Mouse (Mus musculus) ES-E14 (cell line): ENCODE data around the gene Epor. TPM values are rescaled to one million over a fixed set of nuclear protein-coding genes. Genes with fewer than 3 reads are reported as not detected.

Experiments
- DNase-seq: peaks from one replicate; pipeline ENCODE4 v3.0.0-alpha.2; 2013; ENCODE audit warnings: low read depth, low spot score
- H3K27ac ChIP-seq: 2 replicates; pipeline ENCODE4 v1.5.1; 2012; ENCODE audit warnings: low read depth, mild to moderate bottlenecking, low read length, moderate library complexity, mixed read lengths; ENCODE audit not compliant: poor library complexity, insufficient read depth, severe bottlenecking
- H3K36me3 ChIP-seq: 2 replicates; pipeline ENCODE4 v1.6.1; 2012; ENCODE audit warnings: mild to moderate bottlenecking, low read length, moderate library complexity, mixed read lengths; ENCODE audit not compliant: control insufficient read depth, poor library complexity, insufficient read depth, severe bottlenecking
- H3K4me1 ChIP-seq, 2 experiments: fragments of 150-350 bp in 1 of 2; sonication (generic) in 1 of 2; 2 replicates each; pipeline ENCODE4 v1.6.1; 2012; ENCODE audit warnings: low read length in 2 of 2, mild to moderate bottlenecking in 1 of 2, mixed read lengths in 1 of 2; ENCODE audit not compliant: control insufficient read depth in 2 of 2, insufficient read depth in 2 of 2, poor library complexity in 1 of 2
- H3K4me3 ChIP-seq, 2 experiments: fragments of 150-350 bp in 1 of 2; sonication (generic) in 1 of 2; 2 replicates each; pipeline ENCODE4 v1.5.1; 2012; ENCODE audit warnings: low read length in 2 of 2, low read depth in 1 of 2, mild to moderate bottlenecking in 1 of 2, mixed read lengths in 1 of 2; ENCODE audit not compliant: insufficient read depth in 1 of 2, poor library complexity in 1 of 2, severe bottlenecking in 1 of 2
- H3K9ac ChIP-seq: 2 replicates; pipeline ENCODE4 v1.6.1; 2012; ENCODE audit warnings: low read depth, mild to moderate bottlenecking, low read length, mixed read lengths; ENCODE audit not compliant: poor library complexity, insufficient read depth, severe bottlenecking
- H3K9me3 ChIP-seq: fragments of 150-350 bp; sonication (generic); 2 replicates; pipeline ENCODE4 v1.6.1; 2012; ENCODE audit warnings: low read depth, mild to moderate bottlenecking, low read length; ENCODE audit not compliant: control insufficient read depth, insufficient read depth
- CHD2 ChIP-seq: IDR thresholded peaks from 2 replicates; pipeline ENCODE4 v1.6.1; 2014; ENCODE audit warnings: mild to moderate bottlenecking, low read depth, low read length, inconsistent platforms
- HCFC1 ChIP-seq: IDR thresholded peaks from 2 replicates; pipeline ENCODE4 v1.6.1; 2012; ENCODE audit warnings: low read length, inconsistent platforms, borderline replicate concordance; ENCODE audit not compliant: insufficient read depth
- MAFK ChIP-seq: IDR thresholded peaks from 2 replicates; pipeline ENCODE4 v1.6.1; 2014; ENCODE audit warnings: mild to moderate bottlenecking, low read depth, low read length, inconsistent platforms; ENCODE audit not compliant: insufficient read depth
- ZC3H11A ChIP-seq: IDR thresholded peaks from 2 replicates; pipeline ENCODE4 v1.6.1; 2012; ENCODE audit warnings: low read depth, mild to moderate bottlenecking, inconsistent platforms, low read length, borderline replicate concordance
- ZNF384 ChIP-seq: IDR thresholded peaks from 2 replicates; pipeline ENCODE4 v1.6.1; 2012; ENCODE audit warnings: low read depth, low read length, inconsistent platforms
- in situ Hi-C, 2 experiments: fragments of 600-800 bp; cut with MboI; formaldehyde crosslinking; loops; one replicate each; pipeline ENCODE4 v1.15.1; 2025; ENCODE audit warnings: low sequenced_read_pairs in 2 of 2, inconsistent platforms in 1 of 2; ENCODE audit not compliant: unreplicated experiment in 2 of 2
- total RNA-seq: library from RNA; depleted of rRNA; stranded (reverse); fragments of 300-350 nt; gene quantifications from 2 replicates; pipeline ENCODE4 v1.2.3, GENCODE M21; 2012; rRNA removed

Gene Epor
- total RNA-seq, 1 experiment = 1.7 TPM

DNA sequence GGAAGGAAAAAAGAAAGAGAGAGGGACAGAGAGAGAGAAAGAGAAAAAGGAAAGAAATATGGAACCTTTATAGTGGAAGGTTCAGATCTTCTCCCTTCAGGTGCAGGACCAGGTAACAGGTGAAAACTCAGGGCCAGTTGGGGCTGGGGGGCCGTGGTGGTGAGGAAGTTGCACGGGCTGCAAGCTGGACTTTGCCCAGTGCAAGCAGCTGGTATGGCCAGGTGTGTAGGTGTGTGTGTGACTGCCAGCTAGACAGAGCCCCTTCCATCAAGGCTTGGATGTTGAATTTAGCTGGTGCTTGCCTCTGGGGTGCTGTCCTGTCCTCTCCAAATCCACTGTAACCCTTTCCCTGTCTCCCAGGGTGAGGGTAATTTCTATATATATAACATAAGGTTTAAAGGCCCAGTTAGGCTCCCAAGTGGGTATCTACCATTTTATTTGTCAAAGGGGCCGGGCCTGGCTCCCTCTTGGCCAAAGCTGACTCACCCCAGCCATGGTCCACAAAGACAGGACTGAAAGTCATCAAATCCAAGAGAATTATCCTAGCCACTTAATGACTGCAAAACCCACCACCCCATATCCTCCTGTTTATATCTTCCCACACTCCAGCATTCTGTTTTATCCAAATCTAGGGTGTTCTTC is 46.3 kb downstream of the Epor start:
- no peak overlapping the region for H3K27ac ChIP-seq
- no peaks in the 10 kb centered on the region for H3K9me3 ChIP-seq
- TF ChIP-seq ZC3H11A = no peak
- no peak for TF ChIP-seq CHD2
- no peak for TF ChIP-seq HCFC1
- no peak for TF ChIP-seq ZNF384
- TF ChIP-seq MAFK = no peak
- no peak overlapping the region for H3K9ac ChIP-seq
- H3K4me3 ChIP-seq = peak overlapping the region; percentile 69 to 94; a peak in 3 of 4 replicates
- no peak for DNase-seq
- H3K36me3 ChIP-seq = peaks cover 5% of the 10 kb centered on the region; the same call in 1 of the 2 replicates
- no peaks in the 10 kb centered on the region; a peak in 1 of 4 replicates for H3K4me1 ChIP-seq
- in situ Hi-C loops = no loop called here

DNA sequence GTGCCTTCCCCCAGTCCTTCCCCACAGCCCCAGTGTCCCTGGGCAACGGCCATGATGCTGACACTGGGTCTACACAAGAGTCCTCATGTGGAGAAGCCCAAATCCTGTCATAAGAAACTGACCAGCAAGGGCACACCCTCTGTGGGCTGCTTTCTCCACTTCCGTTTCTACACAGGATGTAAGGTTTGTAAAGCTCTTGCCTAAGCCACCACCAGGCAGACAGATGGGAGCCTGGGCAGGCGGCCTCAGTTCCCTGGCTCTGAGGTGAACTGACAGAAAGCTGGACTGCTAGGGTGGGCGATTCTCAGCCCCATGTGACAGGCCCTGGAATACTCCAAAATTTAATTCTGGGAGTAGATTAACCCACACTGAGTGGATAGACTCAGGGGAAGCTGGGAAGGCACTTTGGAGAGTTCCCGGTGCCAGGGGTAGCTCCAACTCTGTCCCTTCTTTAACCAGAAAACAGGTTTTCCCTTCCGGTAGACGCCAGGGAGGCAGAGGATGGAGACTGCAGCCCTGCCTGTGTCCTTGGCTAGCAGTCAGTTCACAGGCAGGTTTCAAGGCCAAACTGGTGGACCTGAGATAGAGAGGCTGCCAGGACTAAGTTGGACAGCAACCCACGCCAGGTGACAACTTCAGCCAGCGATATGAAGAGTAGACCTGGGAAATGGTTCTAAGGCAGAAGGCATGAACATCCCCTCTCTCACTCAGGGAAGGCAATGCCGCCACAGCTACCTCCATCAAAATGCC is 53.7 kb downstream of the Epor start:
- Histone ChIP-seq H3K36me3 (no peaks in the 10 kb centered on the region), H3K27ac (no peak overlapping the region), H3K9ac (no peak overlapping the region), H3K4me3 (no peak overlapping the region), H3K4me1 (no peaks in the 10 kb centered on the region), H3K9me3 (no peaks in the 10 kb centered on the region)
- TF ChIP-seq ZC3H11A = no peak
- in situ Hi-C loops = no loop called here
- no peak for DNase-seq

Other genes with a start within 250 kb of the Epor start
- gene Ldlr, start 240.0 kb downstream of the Epor start, total RNA-seq = 95.7 and 184 TPM in 2 replicates
- 127 and 169 TPM in 2 replicates for gene Spc24, start 203.2 kb downstream of the Epor start, total RNA-seq
- gene Kank2, start 164.8 kb downstream of the Epor start, total RNA-seq = 32.6 and 51.6 TPM in 2 replicates
- gene Angptl8, start 128.0 kb downstream of the Epor start, total RNA-seq = 0.48 TPM in 1 of 2 replicates, not detected in the other
- gene Dock6, start 110.9 kb downstream of the Epor start, total RNA-seq = 45.4 and 144 TPM in 2 replicates
- gene Rab3d, start 45.3 kb downstream of the Epor start, total RNA-seq = 4.4 and 9.5 TPM in 2 replicates
- 1.8 and 1.9 TPM in 2 replicates for gene Ccdc159, start 36.0 kb downstream of the Epor start, total RNA-seq
- 38.1 and 75.3 TPM in 2 replicates for gene Tmem205, start 36.0 kb downstream of the Epor start, total RNA-seq
- 2.0 and 2.6 TPM in 2 replicates for gene Plppr2, start 26.5 kb downstream of the Epor start, total RNA-seq
- gene Swsap1, start 7.8 kb downstream of the Epor start, total RNA-seq = 9.5 and 10.8 TPM in 2 replicates
- 0.27 and 0.37 TPM in 2 replicates for gene Rgl3, start 25.9 kb upstream of the Epor start, total RNA-seq
- gene Ccdc151, start 39.1 kb upstream of the Epor start, total RNA-seq = 1.4 and 2.5 TPM in 2 replicates
- gene Prkcsh, start 39.3 kb upstream of the Epor start, total RNA-seq = 234 and 379 TPM in 2 replicates
- gene Elavl3, start 88.5 kb upstream of the Epor start, total RNA-seq = 2.6 and 5.0 TPM in 2 replicates
- not detected in 2 replicates for gene Gm49318, start 107.8 kb upstream of the Epor start, total RNA-seq
- gene Zfp653, start 107.9 kb upstream of the Epor start, total RNA-seq = 10.9 and 14.3 TPM in 2 replicates
- 37.5 and 38.2 TPM in 2 replicates for gene Ecsit, start 121.9 kb upstream of the Epor start, total RNA-seq
- gene Cnn1, start 135.7 kb upstream of the Epor start, total RNA-seq = 14.0 and 25.6 TPM in 2 replicates
- gene Elof1, start 153.7 kb upstream of the Epor start, total RNA-seq = 72.0 and 85.3 TPM in 2 replicates
- 14.6 and 17.3 TPM in 2 replicates for gene Acp5, start 172.2 kb upstream of the Epor start, total RNA-seq
- gene Pigyl, start 193.3 kb upstream of the Epor start, total RNA-seq = 27.3 and 34.7 TPM in 2 replicates
- gene Zfp872, start 224.6 kb upstream of the Epor start, total RNA-seq = 0.22 TPM in 1 of 2 replicates, not detected in the other